Mouse (Mus musculus) MEL (cell line): Measurements from ENCODE around the gene Fosb. TPM values are rescaled to one million over a fixed set of nuclear protein-coding genes. Genes with fewer than 3 reads are reported as not detected.

Experiments used
- DNase-seq: peaks from one replicate; pipeline ENCODE4 v3.0.0; 2011; ENCODE audit warnings: low read depth, low spot score
- H3K27ac ChIP-seq: 2 replicates; pipeline ENCODE4 v1.5.1; 2012; ENCODE audit warnings: low read depth, mild to moderate bottlenecking, control low read depth, low read length, moderate library complexity; ENCODE audit not compliant: control insufficient read depth
- H3K27me3 ChIP-seq, 2 experiments: fragments of 150-350 bp in 1 of 2; sonication (generic) in 1 of 2; 2 replicates each; pipeline ENCODE4 v1.6.1; 2012; ENCODE audit warnings: low read length in 2 of 2, mild to moderate bottlenecking in 2 of 2, improper control_type of control experiment in 1 of 2, moderate library complexity in 1 of 2; ENCODE audit not compliant: insufficient read depth in 2 of 2, control insufficient read depth in 1 of 2
- H3K36me3 ChIP-seq, 2 experiments: 2 replicates each; pipeline ENCODE4 v1.6.1; 2012 to 2014; ENCODE audit warnings: low read length in 2 of 2, improper control_type of control experiment in 1 of 2, inconsistent platforms in 1 of 2, mild to moderate bottlenecking in 1 of 2; ENCODE audit not compliant: insufficient read depth in 2 of 2, control insufficient read depth in 1 of 2
- H3K4me1 ChIP-seq, 2 experiments: fragments of 150-350 bp in 1 of 2; sonication (generic) in 1 of 2; 2 replicates each; pipeline ENCODE4 v1.6.1; 2012; ENCODE audit warnings: low read length in 2 of 2, improper control_type of control experiment in 1 of 2, mild to moderate bottlenecking in 1 of 2; ENCODE audit not compliant: insufficient read depth in 2 of 2, control insufficient read depth in 1 of 2
- H3K4me3 ChIP-seq, 2 experiments: fragments of 150-350 bp in 1 of 2; sonication (generic) in 1 of 2; 2 replicates each; pipeline ENCODE4 v1.5.1; 2012; ENCODE audit warnings: low read depth in 2 of 2, low read length in 2 of 2, mild to moderate bottlenecking in 2 of 2, moderate library complexity in 2 of 2, control low read depth in 1 of 2, improper control_type of control experiment in 1 of 2; ENCODE audit not compliant: control insufficient read depth in 1 of 2, insufficient read depth in 1 of 2
- H3K79me2 ChIP-seq: 2 replicates; pipeline ENCODE4 v1.6.1; 2012; ENCODE audit warnings: mild to moderate bottlenecking, low read length, moderate library complexity; ENCODE audit not compliant: control insufficient read depth, poor library complexity, insufficient read depth
- H3K9ac ChIP-seq: 2 replicates; pipeline ENCODE4 v1.6.1; 2012; ENCODE audit warnings: low read depth, mild to moderate bottlenecking, control low read depth, low read length, moderate library complexity; ENCODE audit not compliant: control insufficient read depth, poor library complexity, severe bottlenecking
- H3K9me3 ChIP-seq: fragments of 150-350 bp; sonication (generic); replicated peaks from 2 replicates; pipeline ENCODE4 v1.6.1; 2012; ENCODE audit warnings: mild to moderate bottlenecking, low read length, improper control_type of control experiment, moderate library complexity; ENCODE audit not compliant: insufficient read depth
- CHD2 ChIP-seq: IDR thresholded peaks from 2 replicates; pipeline ENCODE4 v1.6.1; 2011; ENCODE audit warnings: low read length, improper control_type of control experiment
- CTCF ChIP-seq, 3 experiments: IDR thresholded peaks in 2 of 3; conservative IDR thresholded peaks in 1 of 3; 2 replicates each; pipeline ENCODE4 v1.5.1; 2011 to 2012; ENCODE audit warnings: low read length in 3 of 3, low read depth in 2 of 3, mild to moderate bottlenecking in 2 of 3, improper control_type of control experiment in 1 of 3, inconsistent platforms in 1 of 3, mixed read lengths in 1 of 3, moderate library complexity in 1 of 3; ENCODE audit not compliant: control insufficient read depth in 1 of 3, insufficient read depth in 1 of 3, poor library complexity in 1 of 3, severe bottlenecking in 1 of 3
- E2F4 ChIP-seq: IDR thresholded peaks from 2 replicates; pipeline ENCODE4 v1.6.1; 2011; ENCODE audit warnings: low read depth, low read length, improper control_type of control experiment, borderline replicate concordance
- ELF1 ChIP-seq: IDR thresholded peaks from 2 replicates; pipeline ENCODE4 v1.6.1; 2014; ENCODE audit warnings: low read depth, mild to moderate bottlenecking, inconsistent platforms, low read length, improper control_type of control experiment, moderate library complexity
- EP300 ChIP-seq, 2 experiments: IDR thresholded peaks; 2 replicates each; pipeline ENCODE4 v1.6.1; 2011; ENCODE audit warnings: improper control_type of control experiment in 2 of 2, low read length in 2 of 2, low read depth in 1 of 2, mild to moderate bottlenecking in 1 of 2
- ETS1 ChIP-seq: IDR thresholded peaks from 2 replicates; pipeline ENCODE4 v1.6.1; 2012; ENCODE audit warnings: low read depth, mild to moderate bottlenecking, inconsistent platforms, low read length, improper control_type of control experiment, moderate library complexity
- HCFC1 ChIP-seq: IDR thresholded peaks from 2 replicates; pipeline ENCODE4 v1.6.1; 2012; ENCODE audit warnings: low read depth, mild to moderate bottlenecking, inconsistent platforms, low read length, improper control_type of control experiment, moderate library complexity
- JUND ChIP-seq: IDR thresholded peaks from 2 replicates; pipeline ENCODE4 v1.6.1; 2011; ENCODE audit warnings: low read depth, mild to moderate bottlenecking, improper control_type of control experiment, low read length
- MAX ChIP-seq: IDR thresholded peaks from 2 replicates; pipeline ENCODE4 v1.6.1; 2011; ENCODE audit warnings: low read length, improper control_type of control experiment
- MAZ ChIP-seq: IDR thresholded peaks from 2 replicates; pipeline ENCODE4 v1.6.1; 2012; ENCODE audit warnings: low read depth, mild to moderate bottlenecking, inconsistent platforms, low read length, improper control_type of control experiment
- MXI1 ChIP-seq: IDR thresholded peaks from 2 replicates; pipeline ENCODE4 v1.6.1; 2011; ENCODE audit warnings: mild to moderate bottlenecking, low read depth, low read length, improper control_type of control experiment
- MYC ChIP-seq: IDR thresholded peaks from 2 replicates; pipeline ENCODE4 v1.6.1; 2011; ENCODE audit warnings: low read depth, mild to moderate bottlenecking, low read length, improper control_type of control experiment, moderate library complexity
- NELFE ChIP-seq: IDR thresholded peaks from 2 replicates; pipeline ENCODE4 v1.6.1; 2011; ENCODE audit warnings: low read depth, low read length, improper control_type of control experiment
- NRF1 ChIP-seq: IDR thresholded peaks from 2 replicates; pipeline ENCODE4 v1.6.1; 2014; ENCODE audit warnings: low read depth, mild to moderate bottlenecking, inconsistent platforms, low read length, improper control_type of control experiment, moderate library complexity; ENCODE audit not compliant: poor library complexity, insufficient read depth, severe bottlenecking
- POLR2A ChIP-seq, 2 experiments: IDR thresholded peaks; 2 replicates each; pipeline ENCODE4 v1.6.1; 2011 to 2012; ENCODE audit warnings: low read length in 2 of 2, mild to moderate bottlenecking in 2 of 2, control low read depth in 1 of 2, improper control_type of control experiment in 1 of 2, low read depth in 1 of 2, moderate library complexity in 1 of 2; ENCODE audit not compliant: control insufficient read depth in 1 of 2, insufficient read depth in 1 of 2, poor library complexity in 1 of 2
- SIN3A ChIP-seq: IDR thresholded peaks from 2 replicates; pipeline ENCODE4 v1.6.1; 2012; ENCODE audit warnings: low read length, improper control_type of control experiment, inconsistent platforms
- TBP ChIP-seq: IDR thresholded peaks from 2 replicates; pipeline ENCODE4 v1.8.0; 2011; ENCODE audit warnings: low read depth, low read length, improper control_type of control experiment
- ZKSCAN1 ChIP-seq: IDR thresholded peaks from 2 replicates; pipeline ENCODE4 v1.6.1; 2012; ENCODE audit warnings: low read depth, mild to moderate bottlenecking, inconsistent platforms, low read length, improper control_type of control experiment, moderate library complexity
- ZMIZ1 ChIP-seq: IDR thresholded peaks from 2 replicates; pipeline ENCODE4 v1.6.1; 2012; ENCODE audit warnings: low read depth, mild to moderate bottlenecking, inconsistent platforms, low read length, improper control_type of control experiment, moderate library complexity
- polyA plus RNA-seq, 2 experiments: library from polyadenylated mRNA; stranded (reverse) in 1 of 2; unstranded in 1 of 2; fragments of >175 nt in 1 of 2; fragments of >200 nt in 1 of 2; gene quantifications; 2 replicates each; pipeline versions ENCODE4 v1.2.1 to v1.2.4; 2012; ENCODE audit warnings: low replicate concordance in 2 of 2, low read depth in 1 of 2; ENCODE audit not compliant: insufficient read length in 2 of 2, insufficient read depth in 1 of 2, missing spikeins in 1 of 2
- total RNA-seq: library from RNA; depleted of rRNA; stranded (reverse); fragments of 300-350 nt; gene quantifications from 2 replicates; pipeline ENCODE4 v1.2.3, GENCODE M21; 2012; rRNA removed

Fosb gene
- 0.04 and 0.10 TPM in 2 replicates for total RNA-seq
- under 1 TPM in 1 of 2 experiments, not detected in 1; 0.49 TPM for polyA plus RNA-seq

- Histone ChIP-seq H3K27me3 (peaks cover 6 to 7% of the 10 kb centered on the region in 2 experiments; a peak in 3 of 4 replicates), H3K36me3 (peaks cover 0 to 4% of the 10 kb centered on the region in 2 experiments; a peak in 1 of 4 replicates), H3K9me3 (no peaks in the 10 kb centered on the region), H3K4me1 (peaks cover 3 to 16% of the 10 kb centered on the region in 2 experiments; a peak in 3 of 4 replicates), H3K9ac (peak within 1 kb of the TSS; percentile 70), H3K27ac (peak within 1 kb of the TSS; percentile 20; the same call in 1 of the 2 replicates), H3K79me2 (no peaks in the 10 kb centered on the region; the same call in 1 of the 2 replicates), H3K4me3 (peak within 1 kb of the TSS; percentile 60 to 88)
- DNase-seq, result peak; percentile 96
- TF ChIP-seq HCFC1, result peak; percentile 46
- TF ChIP-seq MAZ, result peak; percentile 80
- no peak for TF ChIP-seq JUND
- TF ChIP-seq TBP, result peak; percentile 79
- TF ChIP-seq NELFE, result 0 out of 2 replicates have a peak, but pooled peaks have one; percentile 31
- peak; percentile 64; the same call in 1 of the 2 replicates for TF ChIP-seq E2F4
- TF ChIP-seq NRF1, result peak; percentile 88
- peak; percentile 51; the same call in 1 of the 2 replicates for TF ChIP-seq MXI1
- TF ChIP-seq MYC, result no peak
- TF ChIP-seq CHD2, result peak; percentile 24; the same call in 1 of the 2 replicates
- TF ChIP-seq ELF1, result no peak; the same call in 1 of the 2 replicates
- peak in 1 of 2 experiments; percentile 68; a peak in 2 of 4 replicates for TF ChIP-seq POLR2A (IDR thresholded peaks at IDR 0.05; ENCODE audit: control insufficient read depth in 1 of 2, insufficient read depth in 1 of 2, low read depth in 1 of 2, low read length in 2 of 2, poor library complexity in 1 of 2)
- no peak for TF ChIP-seq ZKSCAN1
- peak; percentile 95 for TF ChIP-seq SIN3A
- TF ChIP-seq CTCF (IDR thresholded peaks at IDR 0.05 in 2 of 3, conservative IDR thresholded peaks at IDR 0.05 in 1 of 3; ENCODE audit: control insufficient read depth in 1 of 3, insufficient read depth in 1 of 3, low read depth in 2 of 3, low read length in 3 of 3, poor library complexity in 1 of 3, severe bottlenecking in 1 of 3), result peak; percentile 33 to 55 (median 39); a peak in 5 of 6 replicates
- peak; percentile 40; the same call in 1 of the 2 replicates for TF ChIP-seq MAX
- TF ChIP-seq ETS1, result peak; percentile 91
- TF ChIP-seq EP300 (IDR thresholded peaks at IDR 0.05; ENCODE audit: low read depth in 1 of 2, low read length in 2 of 2), result no peak
- peak; percentile 56; the same call in 1 of the 2 replicates for TF ChIP-seq ZMIZ1
These were observed at the start of gene Fosb for GRCm38 (mm10) chr7:19309884-19310641. Gene Fosb, minus strand, starts transcription at chr7:19310051.
